Comparison of ENCODE assay signal across 17 mouse cellular contexts in genomic region chr11:61142941-61143530, GRCm38 (mm10). TPM values are rescaled to one million over a fixed set of nuclear protein-coding genes. Genes with fewer than 3 reads are reported as not detected.
DNase-seq lines count a peak whose midpoint lies in the region; ATAC-seq and TF ChIP-seq lines count a peak whose summit lies in the region.
"Had no signal": no experiment of that assay in that cellular context is flagged by ENCODE, and none has a peak within 500 bp of the region (broad histone marks: within the 10 kb centered on the region; RNA-seq: fewer than 3 reads in every experiment).

No protein-coding gene starts in this region.

- H3K36me3 ChIP-seq in stomach, embryonic 15.5 days: no peaks in the 10 kb centered on the region
- H3K36me3 ChIP-seq in stomach, postnatal 0 days (ENCODE audit: control insufficient read depth, insufficient read depth, low read length): no peaks in the 10 kb centered on the region
- H3K36me3 ChIP-seq in lung, embryonic 16.5 days (ENCODE audit: control insufficient read depth, insufficient read depth, low read length): no peaks in the 10 kb centered on the region
- no peaks in the 10 kb centered on the region for H3K36me3 ChIP-seq in small intestine, adult 2 months (ENCODE audit: control insufficient read depth, insufficient read depth, low read length)
- H3K36me3 ChIP-seq: embryonic facial prominence, embryonic 12.5 days; midbrain, embryonic 13.5 days had no signal

- DNase-seq in stomach, postnatal 0 days (ENCODE audit: low spot score): no peak
- no peak for DNase-seq in kidney, adult 8-10 months
- no peak for DNase-seq in right cerebral cortex, adult 2 months (ENCODE audit: low spot score in 2 of 2)
- no peak for DNase-seq in cerebellum, postnatal 10 days
- DNase-seq: adrenal gland, postnatal 10 days; cerebellum, adult 9-11 months; gastrocnemius, postnatal 36 days; kidney, postnatal 25 days had no signal

- H3K27ac ChIP-seq in stomach, embryonic 15.5 days: no peak overlapping the region
- no peak overlapping the region for H3K27ac ChIP-seq in stomach, postnatal 0 days (replicated peaks)
- H3K27ac ChIP-seq in lung, embryonic 16.5 days (ENCODE audit: low read length): peak overlapping the region; percentile 45
- H3K27ac ChIP-seq in small intestine, adult 2 months (ENCODE audit: insufficient read depth, low read depth, low read length): peak overlapping the region; percentile 55
- H3K27ac ChIP-seq: embryonic facial prominence, embryonic 12.5 days; forebrain, embryonic 13.5 days; midbrain, embryonic 13.5 days had no signal

- H3K9ac ChIP-seq in stomach, embryonic 15.5 days: no peak overlapping the region
- H3K9ac ChIP-seq in stomach, postnatal 0 days (ENCODE audit: low read length): no peak overlapping the region
- H3K9ac ChIP-seq in lung, embryonic 16.5 days (ENCODE audit: low read length): no peak overlapping the region
- H3K9ac ChIP-seq: embryonic facial prominence, embryonic 12.5 days; forebrain, embryonic 13.5 days; midbrain, embryonic 13.5 days had no signal

- H3K4me2 ChIP-seq in stomach, embryonic 15.5 days: no peak overlapping the region
- H3K4me2 ChIP-seq in stomach, postnatal 0 days (replicated peaks; ENCODE audit: low read depth): no peak overlapping the region
- peak overlapping the region; percentile 23; the same call in 1 of the 2 replicates for H3K4me2 ChIP-seq in lung, embryonic 16.5 days (ENCODE audit: low read depth, low read length)
- H3K4me2 ChIP-seq: embryonic facial prominence, embryonic 12.5 days; forebrain, embryonic 13.5 days; midbrain, embryonic 13.5 days had no signal

- 0 out of 2 replicates have a peak overlapping the region, but pooled peaks have one; percentile 0 for H3K4me3 ChIP-seq in stomach, embryonic 15.5 days (replicated peaks)
- no peak overlapping the region for H3K4me3 ChIP-seq in stomach, postnatal 0 days (ENCODE audit: low read depth, low read length)
- H3K4me3 ChIP-seq in lung, embryonic 16.5 days (ENCODE audit: low read length): peak overlapping the region; percentile 15; the same call in 1 of the 2 replicates
- H3K4me3 ChIP-seq in small intestine, adult 2 months (ENCODE audit: low read depth, low read length): peak overlapping the region; percentile 48
- H3K4me3 ChIP-seq: embryonic facial prominence, embryonic 12.5 days; forebrain, embryonic 13.5 days; midbrain, embryonic 13.5 days had no signal

- no peak for TF ChIP-seq CTCF in stomach, postnatal 0 days (IDR thresholded peaks at IDR 0.05; ENCODE audit: low read depth)
- no peak for TF ChIP-seq CTCF in small intestine, adult 2 months (IDR thresholded peaks at IDR 0.05; ENCODE audit: extremely low read depth, insufficient read length, insufficient replicate concordance, low read depth, low read length)

- H3K4me1 ChIP-seq in stomach, embryonic 15.5 days: peaks cover 11% of the 10 kb centered on the region
- H3K4me1 ChIP-seq in stomach, postnatal 0 days (replicated peaks; ENCODE audit: control insufficient read depth, insufficient read depth): 0 out of 2 replicates have a peak, but pooled peaks cover 4% of the 10 kb centered on the region
- H3K4me1 ChIP-seq in lung, embryonic 16.5 days (replicated peaks; ENCODE audit: control insufficient read depth, insufficient read depth, low read length): no peaks in the 10 kb centered on the region
- peaks cover 8% of the 10 kb centered on the region for H3K4me1 ChIP-seq in small intestine, adult 2 months (ENCODE audit: control insufficient read depth, insufficient read depth, insufficient read length, low read length)

- H3K27me3 ChIP-seq in stomach, embryonic 15.5 days (replicated peaks): 0 out of 2 replicates have a peak, but pooled peaks cover 8% of the 10 kb centered on the region
- no peaks in the 10 kb centered on the region for H3K27me3 ChIP-seq in stomach, postnatal 0 days (ENCODE audit: control insufficient read depth, insufficient read depth, low read length)
- no peaks in the 10 kb centered on the region; the same call in 1 of the 2 replicates for H3K27me3 ChIP-seq in lung, embryonic 16.5 days (ENCODE audit: control insufficient read depth, insufficient read depth, low read depth, low read length)
- H3K27me3 ChIP-seq in small intestine, adult 2 months (ENCODE audit: control insufficient read depth, insufficient read depth, low read length): no peaks in the 10 kb centered on the region

- 55% methylated on average over 6 of the region's 6 CpGs for WGBS in stomach, embryonic 15.5 days
- WGBS in stomach, postnatal 0 days: 58% methylated on average over 6 of the region's 6 CpGs
- 63% methylated on average over 6 of the region's 6 CpGs for WGBS in lung, embryonic 16.5 days
- 46% methylated on average over 6 of the region's 6 CpGs for WGBS in small intestine, adult 2 months

- TF ChIP-seq POLR2A in small intestine, adult 2 months (IDR thresholded peaks at IDR 0.05; ENCODE audit: low read depth, low read length): no peak

- no peaks in the 10 kb centered on the region for H3K9me3 ChIP-seq in stomach, embryonic 15.5 days
- no peaks in the 10 kb centered on the region for H3K9me3 ChIP-seq in stomach, postnatal 0 days (ENCODE audit: control insufficient read depth, low read length)
- H3K9me3 ChIP-seq in lung, embryonic 16.5 days (ENCODE audit: control insufficient read depth, low read length): no peaks in the 10 kb centered on the region
- H3K9me3 ChIP-seq: embryonic facial prominence, embryonic 12.5 days; forebrain, embryonic 13.5 days; midbrain, embryonic 13.5 days had no signal

- TF ChIP-seq EP300 in stomach, postnatal 0 days (optimal IDR thresholded peaks at IDR 0.05): no peak

- no peak for ATAC-seq in stomach, embryonic 15.5 days (ENCODE audit: insufficient read depth, low FRiP score, low read depth)
- no peak for ATAC-seq in stomach, postnatal 0 days (ENCODE audit: low FRiP score, low TSS enrichment)
- ATAC-seq in common myeloid progenitor, adult 5-6 weeks (replicated peaks; ENCODE audit: low read depth, poor library complexity, severe bottlenecking): peak; percentile 61
- 0 out of 2 replicates have a peak, but pooled peaks have one; percentile 48 for ATAC-seq in lung, embryonic 16.5 days (ENCODE audit: low read depth)
- ATAC-seq: forebrain, embryonic 13.5 days; hindbrain, embryonic 16.5 days; midbrain, embryonic 13.5 days; Patski had no signal

RNA-seq across cellular contexts. Expression of gene Tnfrsf13b, which starts 16.5 kb away (rescaled TPM):
- 2.5 and 3.4 TPM in 2 replicates for polyA plus RNA-seq in stomach, embryonic 15.5 days (2015; fragmentation: Nextera tagmentation; extraction: Ambion mirVana)
- polyA plus RNA-seq in stomach, postnatal 0 days (2015; fragmentation: Nextera tagmentation; extraction: Ambion mirVana): 1.9 and 2.6 TPM in 2 replicates
- 64.8 and 72.9 TPM in 2 replicates for total RNA-seq in common myeloid progenitor, adult 5-6 weeks (2017)
- polyA plus RNA-seq in lung, embryonic 16.5 days (2015; fragmentation: Nextera tagmentation; extraction: Ambion mirVana): 3.3 and 3.7 TPM in 2 replicates
- 12.2 and 30.8 TPM in 2 replicates for polyA plus RNA-seq in small intestine, adult 2 months (2012; rRNA removed)
- polyA plus RNA-seq: Patski had no signal

RNA-seq across cellular contexts. Expression of gene Usp22, which starts 31.8 kb away (rescaled TPM):
- 92.9 and 104 TPM in 2 replicates for polyA plus RNA-seq in stomach, embryonic 15.5 days (2015; fragmentation: Nextera tagmentation; extraction: Ambion mirVana)
- 31.9 and 35.6 TPM in 2 replicates for polyA plus RNA-seq in stomach, postnatal 0 days (2015; fragmentation: Nextera tagmentation; extraction: Ambion mirVana)
- 64.6 and 71.2 TPM in 2 replicates for total RNA-seq in common myeloid progenitor, adult 5-6 weeks (2017)
- polyA plus RNA-seq in lung, embryonic 16.5 days (2015; fragmentation: Nextera tagmentation; extraction: Ambion mirVana): 98.9 and 103 TPM in 2 replicates
- 14.5 and 25.1 TPM in 2 replicates for polyA plus RNA-seq in small intestine, adult 2 months (2012; rRNA removed)

Comparison
In these comparisons a context has a peak if more than half of its experiments do, and no peak if none do; other contexts are left out.
1. ATAC-seq: peak in common myeloid progenitor, adult 5-6 weeks (single experiment) and lung, embryonic 16.5 days (single experiment); none in stomach, embryonic 15.5 days (single experiment) and stomach, postnatal 0 days (single experiment).
2. H3K27ac ChIP-seq: peak in lung, embryonic 16.5 days (single experiment) and small intestine, adult 2 months (single experiment); none in stomach, embryonic 15.5 days (single experiment) and stomach, postnatal 0 days (single experiment).